Mouse (Mus musculus) forebrain, postnatal 0 days (tissue): ENCODE measurements at regions not wholly inside any gene's neighbourhood (a gene's known extent, or its start where the extent isn't known, plus 50 kb on each side); places are given as distances from the start of the nearest gene placed in this dataset.

Source experiments
- ATAC-seq: fragments of 200-750 bp; cut with Nextera tagmentation; 2 replicates; pipeline ENCODE4 v1.8.0; 2017; ENCODE audit warnings: mild to moderate bottlenecking, moderate library complexity
- DNase-seq: peaks from one replicate; pipeline ENCODE4 v3.0.0-alpha.2; 2015
- H3K27ac ChIP-seq: fragments of 300-500 bp; sonication (generic); 2 replicates; pipeline ENCODE4 v1.5.1; 2014; ENCODE audit warnings: low read depth, mild to moderate bottlenecking, antibody characterized with exemption, low read length, moderate library complexity, mixed read lengths
- H3K27me3 ChIP-seq: fragments of 300-500 bp; sonication (generic); 2 replicates; pipeline ENCODE4 v1.6.1; 2014; ENCODE audit warnings: mild to moderate bottlenecking, low read length, mixed read lengths; ENCODE audit not compliant: insufficient read depth
- H3K36me3 ChIP-seq: fragments of 300-500 bp; sonication (generic); 2 replicates; pipeline ENCODE4 v1.6.1; 2014; ENCODE audit warnings: mild to moderate bottlenecking, moderate library complexity; ENCODE audit not compliant: insufficient read depth
- H3K4me1 ChIP-seq: fragments of 300-500 bp; sonication (generic); 2 replicates; pipeline ENCODE4 v1.6.1; 2014; ENCODE audit warnings: antibody characterized with exemption; ENCODE audit not compliant: insufficient read depth
- H3K4me2 ChIP-seq: fragments of 300-500 bp; sonication (generic); 2 replicates; pipeline ENCODE4 v1.6.1; 2014; ENCODE audit warnings: low read depth, mild to moderate bottlenecking, moderate library complexity
- H3K4me3 ChIP-seq: fragments of 300-500 bp; sonication (generic); 2 replicates; pipeline ENCODE4 v1.5.1; 2014; ENCODE audit warnings: low read depth, low read length, mixed read lengths
- H3K9ac ChIP-seq: fragments of 300-500 bp; sonication (generic); 2 replicates; pipeline ENCODE4 v1.6.1; 2014; ENCODE audit warnings: mild to moderate bottlenecking
- H3K9me3 ChIP-seq: fragments of 300-500 bp; sonication (generic); 2 replicates; pipeline ENCODE4 v1.6.1; 2016; ENCODE audit warnings: low read length
- CTCF ChIP-seq: sonication (generic); IDR thresholded peaks from 2 replicates; pipeline ENCODE4 v1.5.1; 2016; ENCODE audit warnings: antibody characterized with exemption, control low read depth, low read depth
- WGBS: fragments of 180-500 bp; shearing (Covaris S2); extraction: QIAGEN DNeasy Blood & Tissue Kit; methylation state at CpG from one replicate; pipeline ENCODE4 v1.1.7; 2014; 5-methylcytosine and 5-hydroxymethylcytosine counted together

DNA sequence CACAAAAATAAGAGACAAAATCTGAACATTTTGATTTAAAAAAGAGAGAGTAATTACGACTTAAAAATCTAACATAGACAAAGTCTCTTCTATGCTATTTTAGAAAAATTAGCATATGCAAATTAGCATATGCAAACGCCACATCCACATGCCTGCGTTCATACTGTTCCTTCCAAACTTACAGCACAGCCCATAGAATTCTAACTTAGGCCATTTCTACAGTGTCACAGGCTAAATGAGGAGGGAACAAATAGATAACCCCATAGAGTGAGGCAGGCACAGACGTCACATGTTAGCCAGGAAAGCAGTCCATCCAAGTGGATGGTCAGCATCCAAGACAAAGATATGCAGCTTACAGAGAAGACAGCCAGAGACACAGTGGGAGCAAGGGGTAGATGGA is 87.5 kb upstream of the Ccdc190 start:
- Histone ChIP-seq H3K9ac (no peak overlapping the region), H3K9me3 (no peaks in the 10 kb centered on the region), H3K36me3 (no peaks in the 10 kb centered on the region), H3K27me3 (no peaks in the 10 kb centered on the region), H3K27ac (no peak overlapping the region), H3K4me3 (no peak overlapping the region), H3K4me2 (no peak overlapping the region), H3K4me1 (no peaks in the 10 kb centered on the region)
- DNase-seq (no peak), ATAC-seq (peak; percentile 45)
- TF ChIP-seq CTCF = no peak
- WGBS = 43% methylated on average over 4 of the region's 4 CpGs

DNA sequence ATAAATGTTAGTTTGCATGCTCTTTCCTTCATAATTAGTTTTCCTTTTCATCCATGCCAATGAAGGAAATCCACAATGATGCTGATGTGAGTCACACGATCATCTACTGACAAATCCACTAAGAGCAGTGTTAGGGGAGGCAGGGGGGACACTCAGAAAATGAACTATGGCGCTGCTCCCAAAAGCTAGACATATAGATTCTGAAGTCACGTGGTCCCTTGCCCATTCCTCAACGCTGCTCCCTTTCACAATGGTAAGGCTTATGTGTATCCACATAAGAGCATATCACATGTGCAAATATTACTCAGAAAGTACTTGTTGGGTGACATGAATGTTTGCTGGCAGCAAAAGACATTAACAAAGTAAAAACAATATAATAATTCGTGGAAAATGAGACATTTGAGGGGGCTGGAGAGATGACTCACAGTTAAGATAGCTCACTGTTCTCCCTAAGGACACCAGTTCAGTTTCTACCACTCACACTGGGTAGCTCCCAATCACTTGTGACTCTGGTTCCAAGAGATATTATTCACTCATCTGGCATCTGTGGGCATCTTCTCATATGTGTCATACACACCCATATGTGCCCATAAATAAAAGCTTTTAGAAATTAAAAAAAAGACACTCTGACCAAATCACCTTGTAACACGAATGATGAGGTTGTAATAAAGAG is 88.3 kb upstream of the Ccdc190 start:
- Histone ChIP-seq H3K4me2 (no peak overlapping the region), H3K9ac (no peak overlapping the region), H3K9me3 (no peaks in the 10 kb centered on the region), H3K36me3 (no peaks in the 10 kb centered on the region), H3K4me3 (no peak overlapping the region), H3K4me1 (no peaks in the 10 kb centered on the region), H3K27ac (no peak overlapping the region), H3K27me3 (no peaks in the 10 kb centered on the region)
- TF ChIP-seq CTCF = no peak
- ATAC-seq (no peak), DNase-seq (no peak)
- WGBS = 84% methylated on average over 6 of the region's 6 CpGs

DNA sequence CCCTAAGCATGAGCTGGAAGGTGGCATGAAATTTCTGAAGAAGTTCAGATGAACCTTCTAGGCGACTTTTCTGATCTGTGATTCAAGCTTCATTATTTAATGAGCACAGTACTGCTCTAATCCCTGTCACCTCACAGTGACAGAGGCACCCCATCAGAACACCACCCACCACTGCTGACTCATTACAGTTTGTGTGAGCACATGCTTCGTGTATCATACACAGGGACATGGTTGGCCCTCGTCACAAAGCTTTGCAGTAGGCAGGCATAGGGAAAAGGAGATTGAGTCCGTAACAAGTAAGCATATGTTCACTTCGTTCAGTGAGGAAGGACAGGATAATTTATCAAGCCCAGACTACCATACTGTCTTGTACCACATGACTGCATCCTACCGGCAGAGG is 85.9 kb upstream of the Rgs4 start:
- H3K36me3 ChIP-seq = no peaks in the 10 kb centered on the region
- H3K9me3 ChIP-seq = no peaks in the 10 kb centered on the region
- no peak overlapping the region for H3K9ac ChIP-seq
- H3K4me2 ChIP-seq = no peak overlapping the region
- 79% methylated on average over 6 of the region's 6 CpGs for WGBS
- no peaks in the 10 kb centered on the region; the same call in 1 of the 2 replicates for H3K4me1 ChIP-seq
- H3K27ac ChIP-seq = no peak overlapping the region
- no peak overlapping the region for H3K4me3 ChIP-seq
- H3K27me3 ChIP-seq = no peaks in the 10 kb centered on the region
- DNase-seq = no peak
- no peak for ATAC-seq
- TF ChIP-seq CTCF = no peak

DNA sequence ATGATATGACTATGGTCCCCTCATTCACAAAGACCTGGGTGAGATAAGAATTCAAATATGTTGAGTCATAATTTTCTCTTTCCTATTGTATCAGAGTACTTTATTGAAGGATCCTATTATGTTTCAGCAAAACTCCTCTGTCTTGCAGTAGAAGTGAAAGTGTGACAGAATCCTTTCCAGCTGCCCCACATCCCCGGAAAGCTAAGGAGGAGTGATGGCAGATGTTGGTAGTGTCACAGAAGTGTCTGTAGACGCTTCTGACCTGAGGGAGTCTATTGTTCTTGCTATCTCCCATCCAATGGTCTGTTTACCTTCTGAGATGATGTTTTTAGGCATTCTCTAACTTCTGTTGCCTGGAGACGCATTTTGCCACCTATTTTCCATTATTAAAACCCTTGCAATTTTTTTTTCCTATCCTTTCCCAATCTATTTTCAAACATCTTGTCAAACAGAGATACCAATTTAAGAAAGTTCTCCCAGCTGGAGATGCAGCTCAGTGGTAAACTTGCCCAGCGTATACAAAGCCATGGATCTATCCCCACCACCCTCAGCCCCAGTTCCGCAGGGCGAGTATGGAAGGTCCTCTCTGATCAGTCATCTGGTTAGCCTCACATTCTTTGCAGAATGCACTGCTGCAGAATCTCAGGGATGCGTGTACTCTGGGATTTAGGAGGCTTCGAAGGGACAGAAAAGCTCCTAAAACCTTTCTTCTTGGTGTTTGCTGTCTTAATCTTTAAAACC is 84.1 kb upstream of the Rgs4 start:
- H3K4me2 ChIP-seq = no peak overlapping the region
- H3K4me3 ChIP-seq = no peak overlapping the region
- 81% methylated on average over 8 of the region's 8 CpGs for WGBS
- peak; percentile 8 for DNase-seq
- 0 out of 2 replicates have a peak overlapping the region, but pooled peaks have one; percentile 16 for H3K27ac ChIP-seq
- H3K9me3 ChIP-seq = no peaks in the 10 kb centered on the region
- H3K27me3 ChIP-seq = no peaks in the 10 kb centered on the region
- TF ChIP-seq CTCF = no peak
- no peak for ATAC-seq
- H3K4me1 ChIP-seq = no peaks in the 10 kb centered on the region; the same call in 1 of the 2 replicates
- H3K9ac ChIP-seq = no peak overlapping the region
- H3K36me3 ChIP-seq = no peaks in the 10 kb centered on the region

DNA sequence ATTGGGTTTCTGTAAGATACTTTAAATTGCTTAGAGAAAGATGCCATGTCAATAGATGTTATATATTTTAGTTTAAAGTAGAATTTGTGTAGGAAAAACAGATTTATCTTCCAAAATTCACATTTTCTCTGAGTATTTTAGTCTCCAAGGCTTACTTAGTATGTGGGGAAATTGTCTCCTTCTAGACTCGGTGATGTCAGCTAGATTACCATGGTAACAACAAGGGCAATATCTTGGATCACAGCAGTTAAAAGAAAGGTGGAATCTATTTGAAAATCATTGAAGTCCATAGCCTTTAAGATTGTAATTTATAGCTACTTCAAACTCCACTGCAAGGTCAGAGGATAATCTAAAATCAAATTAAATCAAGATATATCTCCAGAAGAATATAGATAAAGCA is 83.2 kb upstream of the Rgs4 start:
- H3K9me3 ChIP-seq = no peaks in the 10 kb centered on the region
- no peak for TF ChIP-seq CTCF
- H3K4me1 ChIP-seq = no peaks in the 10 kb centered on the region; the same call in 1 of the 2 replicates
- WGBS = 33% methylated on average over 1 of the region's 1 CpGs
- no peaks in the 10 kb centered on the region for H3K36me3 ChIP-seq
- no peaks in the 10 kb centered on the region for H3K27me3 ChIP-seq
- peak overlapping the region; percentile 74; the same call in 1 of the 2 replicates for H3K27ac ChIP-seq
- DNase-seq (peak; percentile 29), ATAC-seq (peak; percentile 91)
- no peak overlapping the region for H3K9ac ChIP-seq
- H3K4me3 ChIP-seq = no peak overlapping the region
- no peak overlapping the region for H3K4me2 ChIP-seq

DNA sequence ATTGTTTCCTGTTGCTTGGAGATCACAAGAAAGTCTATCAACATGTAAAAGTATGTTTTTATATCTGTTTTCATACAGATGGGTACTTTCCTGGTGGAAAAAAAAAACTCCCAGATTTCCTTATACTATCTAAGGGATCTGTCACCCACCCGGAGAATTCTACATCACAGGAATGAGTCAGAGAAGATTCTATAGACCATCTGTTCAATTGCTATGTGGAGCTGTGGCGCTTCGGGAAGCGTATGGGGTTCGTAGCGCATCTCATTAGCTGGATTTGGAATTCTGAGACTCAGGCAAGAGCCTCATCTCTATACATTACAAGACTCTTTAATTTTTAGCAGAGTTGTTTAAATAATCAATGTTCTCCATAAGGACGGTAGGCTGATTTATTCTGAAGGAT is 74.6 kb upstream of the Rgs4 start:
- ATAC-seq = peak; percentile 90
- H3K9ac ChIP-seq = no peak overlapping the region
- 58% methylated on average over 7 of the region's 7 CpGs for WGBS

GRCm38 (mm10) chr1:169819404-169819949 is 72.0 kb upstream of the Rgs4 start:
- H3K9ac ChIP-seq = no peak overlapping the region
- no peaks in the 10 kb centered on the region for H3K36me3 ChIP-seq
- no peaks in the 10 kb centered on the region for H3K27me3 ChIP-seq
- WGBS = 73% methylated on average over 5 of the region's 5 CpGs
- no peaks in the 10 kb centered on the region for H3K4me1 ChIP-seq
- ATAC-seq (peak; percentile 56), DNase-seq (peak; percentile 22)
- no peak overlapping the region for H3K4me3 ChIP-seq
- no peaks in the 10 kb centered on the region for H3K9me3 ChIP-seq
- no peak overlapping the region for H3K4me2 ChIP-seq
- H3K27ac ChIP-seq = no peak overlapping the region
- no peak for TF ChIP-seq CTCF

More for the DNA sequence above, 74.6 kb upstream of the Rgs4 start:
- no peaks in the 10 kb centered on the region; the same call in 1 of the 2 replicates for H3K4me1 ChIP-seq
- no peak overlapping the region for H3K4me3 ChIP-seq
- H3K36me3 ChIP-seq = no peaks in the 10 kb centered on the region
- H3K27ac ChIP-seq = no peak overlapping the region
- no peak for TF ChIP-seq CTCF
- H3K9me3 ChIP-seq = no peaks in the 10 kb centered on the region
- no peaks in the 10 kb centered on the region for H3K27me3 ChIP-seq
- H3K4me2 ChIP-seq = no peak overlapping the region
- DNase-seq = peak; percentile 59
